Mouse (Mus musculus) thymus, postnatal 36 days (tissue): ENCODE data around the gene Pdzd3.

Source experiments
- DNase-seq, 2 experiments: peaks; one replicate each; pipeline ENCODE4 v3.0.0; 2022; ENCODE audit warnings: mixed read lengths in 2 of 2

Pdzd3 gene

GRCm38 (mm10) chr9:44199166-44199565, 52.1 kb downstream of the Pdzd3 start:
- DNase-seq, result no peak
